In genomic region chr13:76410665-76411064, GRCm38 (mm10) we compare ENCODE assay signal across 12 mouse cellular contexts. TPM values are rescaled to one million over a fixed set of nuclear protein-coding genes. Genes with fewer than 3 reads are reported as not detected.
DNase-seq lines count a peak whose midpoint lies in the region; TF ChIP-seq lines count a peak whose summit lies in the region.
"Had no signal": no experiment of that assay in that cellular context is flagged by ENCODE, and none has a peak within 500 bp of the region (broad histone marks: within the 10 kb centered on the region; RNA-seq: fewer than 3 reads in every experiment).

No protein-coding gene starts in this region.

- peak; percentile 5 for DNase-seq in adrenal gland, postnatal 14 days
- no peak for DNase-seq in adrenal gland, adult 18-20 months (ENCODE audit: low spot score in 2 of 2)
- DNase-seq in kidney, postnatal 14 days: peak; percentile 3
- no peak for DNase-seq in kidney, adult 2 months
- peak; percentile 75 for DNase-seq in layer of hippocampus, adult 9-11 months
- no peak for DNase-seq in gastrocnemius, postnatal 14 days
- no peak for DNase-seq in neural tube, embryonic 10.5 days (ENCODE audit: extremely low spot score, low spot score)
- DNase-seq: cerebellum, adult 18-20 months; kidney, postnatal 25 days had no signal

- WGBS in kidney, adult 2 months: 69% methylated on average over 1 of the region's 1 CpGs

- TF ChIP-seq POLR2A in kidney, adult 2 months (IDR thresholded peaks at IDR 0.05; ENCODE audit: low read depth, low read length): no peak
- no peak for TF ChIP-seq POLR2A in bone marrow macrophage, adult 2 months (IDR thresholded peaks at IDR 0.05; ENCODE audit: borderline replicate concordance, low read depth, low read length)

- H3K4me3 ChIP-seq in kidney, adult 2 months (ENCODE audit: insufficient read depth, low read depth, low read length): no peak overlapping the region
- H3K4me3 ChIP-seq in bone marrow macrophage, adult 2 months (ENCODE audit: insufficient read depth, low read length): no peak overlapping the region
- H3K4me3 ChIP-seq: forebrain, embryonic 15.5 days; heart, embryonic 15.5 days had no signal

- H3K27me3 ChIP-seq in kidney, adult 2 months (replicated peaks; ENCODE audit: control insufficient read depth, insufficient read depth, low read length): no peaks in the 10 kb centered on the region
- H3K27me3 ChIP-seq: forebrain, embryonic 15.5 days; heart, embryonic 15.5 days had no signal

- intact Hi-C loops in gastrocnemius, postnatal 14 days (cut with DNase I; ENCODE audit: low total_unique reads): no loop called here

- no peak for TF ChIP-seq CTCF in kidney, adult 2 months (conservative IDR thresholded peaks at IDR 0.05; ENCODE audit: insufficient read depth, insufficient read length, low read depth, low read length)
- TF ChIP-seq CTCF in bone marrow macrophage, adult 2 months (IDR thresholded peaks at IDR 0.05; ENCODE audit: low read depth, low read length): no peak

- no peaks in the 10 kb centered on the region for H3K36me3 ChIP-seq in kidney, adult 2 months (ENCODE audit: control insufficient read depth, insufficient read depth, low read length)
- H3K36me3 ChIP-seq: forebrain, embryonic 15.5 days; heart, embryonic 15.5 days had no signal

- no peaks in the 10 kb centered on the region for H3K4me1 ChIP-seq in kidney, adult 2 months (ENCODE audit: control insufficient read depth, insufficient read depth, low read length)
- peaks cover 19% of the 10 kb centered on the region for H3K4me1 ChIP-seq in bone marrow macrophage, adult 2 months (ENCODE audit: control insufficient read depth, insufficient read depth, low read length)
- H3K4me1 ChIP-seq: forebrain, embryonic 15.5 days; heart, embryonic 15.5 days had no signal

- no peak overlapping the region for H3K27ac ChIP-seq in kidney, adult 2 months (ENCODE audit: insufficient read depth, low read depth, low read length)
- H3K27ac ChIP-seq in bone marrow macrophage, adult 2 months (ENCODE audit: insufficient read depth, low read depth, low read length): peak overlapping the region; percentile 43
- H3K27ac ChIP-seq: forebrain, embryonic 15.5 days; heart, embryonic 15.5 days had no signal

RNA-seq across cellular contexts. Expression of gene Mctp1, which starts 26.3 kb away (rescaled TPM):
- 1.8 and 2.9 TPM in 2 replicates for total RNA-seq in adrenal gland, postnatal 14 days (2021)
- 1 to 10 TPM; 1.2 to 2.4 TPM for total RNA-seq in adrenal gland, adult 18-20 months (2021)
- 0.14 and 0.30 TPM in 2 replicates for polyA plus RNA-seq in kidney, adult 2 months (2012; rRNA removed)
- polyA plus RNA-seq in bone marrow macrophage, adult 2 months (2012; ENCODE audit: insufficient read depth, insufficient read length, missing spikeins): 16.7 and 16.8 TPM in 2 replicates
- total RNA-seq in gastrocnemius, postnatal 14 days (2021): under 1 TPM; 0.82 to 0.88 TPM

Comparison
In these comparisons a context has a peak if more than half of its experiments do, and no peak if none do; other contexts are left out.
1. DNase-seq: peak in adrenal gland, postnatal 14 days (single experiment), kidney, postnatal 14 days (single experiment) and layer of hippocampus, adult 9-11 months (single experiment); none in adrenal gland, adult 18-20 months (0 of 2), kidney, adult 2 months (single experiment), gastrocnemius, postnatal 14 days (single experiment) and neural tube, embryonic 10.5 days (single experiment).